Mouse (Mus musculus): ENCODE measurements around the gene Zswim3.

DNA sequence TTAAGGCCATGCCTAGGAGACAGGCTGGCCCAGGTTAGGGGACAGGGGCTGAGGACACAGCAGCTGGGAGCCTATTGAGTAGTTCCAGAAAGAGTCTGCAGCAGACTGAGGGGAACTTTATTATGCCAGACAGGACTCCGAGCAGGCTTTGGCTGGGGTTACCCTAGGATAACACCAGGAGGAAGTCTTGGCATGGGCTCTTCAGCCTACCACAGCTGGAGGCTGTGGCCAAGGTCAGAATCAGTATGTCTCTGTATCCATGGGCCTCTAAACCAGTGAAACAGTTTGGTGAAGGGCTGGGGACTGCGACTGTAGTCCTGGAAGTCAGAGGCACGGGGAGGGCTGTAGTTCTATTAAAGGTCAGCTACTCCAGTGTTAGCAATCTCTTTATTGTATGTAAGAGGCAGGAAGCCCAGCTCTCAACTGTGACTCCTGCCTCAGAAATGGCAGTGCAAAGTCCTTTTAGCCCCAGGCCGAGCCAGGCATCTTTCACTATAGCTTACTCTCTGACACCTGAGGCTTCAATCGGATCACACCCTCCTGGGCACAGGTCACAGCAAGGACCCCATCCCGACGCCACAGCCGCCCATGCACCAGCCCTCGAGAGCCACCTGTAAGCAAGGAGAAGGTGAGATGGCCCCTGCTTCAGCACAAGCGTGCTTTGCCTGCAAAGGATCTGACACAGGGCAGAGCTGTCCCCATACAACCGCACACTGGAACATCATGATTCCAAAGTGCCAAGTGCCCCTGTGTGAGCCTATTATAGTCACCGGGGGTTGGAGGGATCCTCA, 12.3 kb upstream of the Zswim3 start:
- TF ChIP-seq ZC3H11A (IDR thresholded peaks at IDR 0.05; ENCODE audit: borderline replicate concordance, low read depth, low read length) = no peak
- TF ChIP-seq MAFK (IDR thresholded peaks at IDR 0.05; ENCODE audit: insufficient read depth, low read depth, low read length) = no peak
- no peak for TF ChIP-seq CHD2 (IDR thresholded peaks at IDR 0.05; ENCODE audit: low read depth, low read length)
